Mouse (Mus musculus) gastrocnemius, postnatal 4 days (tissue): ENCODE measurements around the gene Nrbf2. TPM values are rescaled to one million over a fixed set of nuclear protein-coding genes. Genes with fewer than 3 reads are reported as not detected.

Experiments
- DNase-seq, 2 experiments: peaks; one replicate each; pipeline ENCODE4 v3.0.0; 2021 to 2022; ENCODE audit warnings: low spot score in 2 of 2, mixed read lengths in 2 of 2
- total RNA-seq, 2 experiments: library from RNA; stranded (reverse); gene quantifications; 2 replicates each; pipeline ENCODE4 v1.2.3; 2021

The Nrbf2 gene
- total RNA-seq, 2 experiments from 2014 or later: 9.1 to 11.0 TPM

- DNase-seq: no peak
Observed at GRCm38 (mm10) chr10:67220251-67220650, 64.9 kb downstream of the Nrbf2 start.

- DNase-seq: no peak
Observed at GRCm38 (mm10) chr10:67218873-67219565, 66.1 kb downstream of the Nrbf2 start.

GRCm38 (mm10) chr10:67216872-67217271, 68.2 kb downstream of the Nrbf2 start:
- no peak for DNase-seq

Other genes with a start within 250 kb of the Nrbf2 start
- gene Jmjd1c, start 189.2 kb downstream of the Nrbf2 start, total RNA-seq: 10 to 100 TPM; 61.0 to 70.4 TPM
- gene Reep3, start 188.4 kb downstream of the Nrbf2 start, total RNA-seq: 10 to 100 TPM; 33.6 to 34.4 TPM